Mouse (Mus musculus): ENCODE measurements around the gene Arl3. TPM values are rescaled to one million over a fixed set of nuclear protein-coding genes. Genes with fewer than 3 reads are reported as not detected.

Arl3 gene
- total and polyA plus RNA-seq, 3 experiments = 24.1 to 46.5 (median 45.3) TPM

GRCm38 (mm10) chr19:46483701-46484328 lies 89.2 kb downstream of the Arl3 start:
- no peak overlapping the region for H3K4me2 ChIP-seq (ENCODE audit: insufficient read depth, low read depth, poor library complexity, severe bottlenecking)
- no peaks in the 10 kb centered on the region for H3K9me3 ChIP-seq (replicated peaks; ENCODE audit: low read length)
- H3K9ac ChIP-seq (ENCODE audit: insufficient read depth, low read depth) = no peak overlapping the region
- in situ Hi-C loops (cut with MboI; ENCODE audit: low pct_ligation_motif_present, low pct_unique_long_range_greater_than_20kb, low sequenced_read_pairs) (no loop called here), dilution Hi-C loops (cut with MboI; ENCODE audit: extremely low pct_ligation_motif_present, extremely low pct_unique_long_range_greater_than_20kb, low sequenced_read_pairs) (no loop called here)
- H3K27me3 ChIP-seq (replicated peaks) = no peaks in the 10 kb centered on the region
- no peak overlapping the region for H3K27ac ChIP-seq (ENCODE audit: insufficient read depth, low read depth)
- no peak overlapping the region for H3K4me3 ChIP-seq (replicated peaks in 1 of 3; ENCODE audit: low read depth in 2 of 3, low read length in 2 of 3, poor library complexity in 1 of 3)
- H3K36me3 ChIP-seq (replicated peaks in 1 of 2; ENCODE audit: control insufficient read depth in 1 of 2, insufficient read depth in 1 of 2, low read length in 1 of 2) = peaks cover 18 to 64% of the 10 kb centered on the region in 2 experiments
- DNase-seq (ENCODE audit: extremely low read depth) = no peak
- peaks cover 8 to 52% of the 10 kb centered on the region in 2 experiments for H3K4me1 ChIP-seq (ENCODE audit: control insufficient read depth in 1 of 2, insufficient read depth in 2 of 2)
- no peak for TF ChIP-seq CHD1 (IDR thresholded peaks at IDR 0.05; ENCODE audit: low read depth, low read length)
- TF ChIP-seq JUN (IDR thresholded peaks at IDR 0.05; ENCODE audit: insufficient read depth, low read depth, low read length) = no peak
- TF ChIP-seq ZNF384 (IDR thresholded peaks at IDR 0.05; ENCODE audit: low read depth, low read length) = no peak
- no peak for TF ChIP-seq ZKSCAN1 (IDR thresholded peaks at IDR 0.05; ENCODE audit: borderline replicate concordance, low read depth, low read length)
- TF ChIP-seq HCFC1 (IDR thresholded peaks at IDR 0.05; ENCODE audit: low read depth, low read length) = no peak
- TF ChIP-seq GABPA (IDR thresholded peaks at IDR 0.05; ENCODE audit: insufficient replicate concordance, low read depth, low read length) = no peak
- TF ChIP-seq BHLHE40 (IDR thresholded peaks at IDR 0.05; ENCODE audit: low read depth, low read length) = no peak
- no peak for TF ChIP-seq USF2 (conservative IDR thresholded peaks at IDR 0.05; ENCODE audit: low read depth, low read length)
- no peak for TF ChIP-seq UBTF (IDR thresholded peaks at IDR 0.05; ENCODE audit: low read depth, low read length)
- no peak for TF ChIP-seq SMC3 (IDR thresholded peaks at IDR 0.05; ENCODE audit: low read depth, low read length)
- no peak for TF ChIP-seq MAFK (IDR thresholded peaks at IDR 0.05; ENCODE audit: insufficient replicate concordance, low read length)
- no peak for TF ChIP-seq NRF1 (IDR thresholded peaks at IDR 0.05; ENCODE audit: low read depth, low read length)
- TF ChIP-seq RCOR1 (conservative IDR thresholded peaks at IDR 0.05; ENCODE audit: low read depth, low read length) = no peak
- TF ChIP-seq MXI1 (IDR thresholded peaks at IDR 0.05; ENCODE audit: low read depth, low read length) = no peak
- TF ChIP-seq E2F4 (IDR thresholded peaks at IDR 0.05; ENCODE audit: insufficient replicate concordance, low read depth, low read length) = no peak
- TF ChIP-seq MAX (IDR thresholded peaks at IDR 0.05; ENCODE audit: low read length) = no peak
- TF ChIP-seq PAX5 (IDR thresholded peaks at IDR 0.05; ENCODE audit: low read length) = no peak
- TF ChIP-seq CHD2 (IDR thresholded peaks at IDR 0.05; ENCODE audit: low read length) = no peak
- TF ChIP-seq IRF4 (IDR thresholded peaks at IDR 0.05; ENCODE audit: low read depth, low read length) = no peak
- TF ChIP-seq TBP (conservative IDR thresholded peaks at IDR 0.05; ENCODE audit: low read depth, low read length) = no peak
- no peaks in the 10 kb centered on the region for H3K79me2 ChIP-seq (replicated peaks; ENCODE audit: control insufficient read depth, extremely low read depth, insufficient read depth, poor library complexity, severe bottlenecking)

Data from CH12.LX (cell line).